Mouse (Mus musculus) olfactory bulb, adult 2 months (tissue): ENCODE data around the gene Col15a1.

ENCODE experiments used
- CTCF ChIP-seq: fragments of 200-500 bp; IDR thresholded peaks from 2 replicates; pipeline ENCODE4 v1.5.1; 2012; ENCODE audit warnings: low read depth, mild to moderate bottlenecking, low read length, moderate library complexity; ENCODE audit not compliant: insufficient read depth
- POLR2A ChIP-seq: fragments of 200-500 bp; IDR thresholded peaks from 2 replicates; pipeline ENCODE4 v1.6.1; 2012; ENCODE audit warnings: mild to moderate bottlenecking, low read depth, low read length, moderate library complexity; ENCODE audit not compliant: insufficient read depth

GRCm38 (mm10) chr4:47352061-47352661, 144.2 kb downstream of the Col15a1 start:
- TF ChIP-seq CTCF (no peak), POLR2A (no peak)
